Mouse (Mus musculus): ENCODE data around the gene Col4a3bp.
"Not testable (repeated sequence)": the region's sequence is repeated elsewhere in the genome, so short reads cannot be mapped to it uniquely, and the experiment has no call there.

Col4a3bp gene

DNA sequence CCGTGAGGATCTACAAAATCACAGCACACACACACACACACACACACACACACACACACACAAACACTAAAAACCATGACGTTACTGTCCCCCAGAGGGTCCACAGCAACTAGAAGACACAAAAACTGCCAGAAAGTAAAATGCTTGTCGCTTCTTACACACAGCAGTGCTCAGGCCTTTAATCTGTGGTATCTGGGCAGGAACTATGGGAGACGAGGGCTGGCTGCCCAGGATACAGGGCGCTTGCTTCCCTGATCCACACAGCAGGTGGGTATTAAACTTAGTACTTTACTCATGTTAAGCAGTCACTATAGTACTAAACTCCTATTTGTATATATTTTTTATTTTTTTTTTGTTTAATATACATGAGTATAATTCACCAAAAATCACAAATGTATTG is 103.4 kb downstream of the Col4a3bp start:
- DNase-seq (ENCODE audit: low spot score in 2 of 2), result no peak

DNA sequence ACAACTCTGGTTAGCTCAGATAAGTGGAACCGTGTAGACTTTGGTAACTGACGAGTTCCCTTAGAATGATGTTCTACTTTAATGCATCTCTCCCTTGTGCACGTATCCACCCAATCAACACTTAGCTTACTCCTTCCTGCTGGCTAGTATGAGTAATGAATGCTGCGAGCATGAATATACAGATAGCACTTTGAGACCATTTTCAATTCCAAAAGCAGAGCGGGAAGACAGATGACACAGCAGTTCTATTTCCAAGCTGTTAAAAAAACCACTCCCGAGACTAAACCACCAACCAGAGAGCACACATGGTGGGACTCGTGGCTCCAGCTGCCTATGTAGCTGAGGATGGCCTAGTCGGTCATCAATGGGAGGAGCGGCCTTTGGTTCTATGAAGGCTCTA is 110.6 kb downstream of the Col4a3bp start:
- DNase-seq (ENCODE audit: low spot score in 2 of 2), result no peak

DNA sequence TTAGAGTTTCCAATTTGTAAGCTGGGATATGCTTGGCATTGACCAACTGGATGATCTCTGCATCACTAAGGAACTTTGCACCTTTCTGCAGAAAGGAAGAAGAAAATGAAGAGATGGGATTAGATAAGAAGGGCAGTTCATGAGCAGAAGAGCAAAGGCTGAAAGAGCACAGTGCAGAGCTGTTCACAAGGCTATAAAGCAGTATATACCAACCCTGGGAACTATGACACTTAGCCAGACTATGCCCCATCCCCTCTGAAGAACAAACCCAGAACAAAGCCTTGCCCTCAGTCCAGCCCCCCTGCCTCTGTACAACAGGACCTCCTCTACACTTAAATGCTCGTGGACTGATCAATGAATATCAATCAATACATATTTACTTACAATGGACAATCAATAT is 114.3 kb downstream of the Col4a3bp start:
- no peak for DNase-seq (ENCODE audit: low spot score in 2 of 2)

DNA sequence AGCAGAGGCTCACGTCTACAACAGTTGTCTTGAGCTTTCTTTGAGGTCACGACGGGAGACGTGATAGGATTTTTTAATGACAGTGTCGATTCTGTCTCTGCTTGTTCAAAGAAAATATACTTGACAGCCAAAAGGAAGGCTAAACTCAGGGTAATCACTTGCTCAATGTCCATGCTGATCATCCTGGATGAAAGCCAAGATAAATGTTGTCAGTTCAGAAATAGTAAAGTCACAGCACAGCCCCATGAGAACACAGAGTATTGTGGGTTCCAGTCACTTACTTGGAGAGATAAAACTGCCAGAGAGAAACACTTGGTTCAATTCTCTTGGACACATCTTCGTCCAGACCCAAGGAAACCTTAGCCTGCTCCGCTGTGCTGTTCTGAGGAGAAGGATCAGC is 116.5 kb downstream of the Col4a3bp start:
- no peak for DNase-seq (ENCODE audit: low spot score in 2 of 2)

DNA sequence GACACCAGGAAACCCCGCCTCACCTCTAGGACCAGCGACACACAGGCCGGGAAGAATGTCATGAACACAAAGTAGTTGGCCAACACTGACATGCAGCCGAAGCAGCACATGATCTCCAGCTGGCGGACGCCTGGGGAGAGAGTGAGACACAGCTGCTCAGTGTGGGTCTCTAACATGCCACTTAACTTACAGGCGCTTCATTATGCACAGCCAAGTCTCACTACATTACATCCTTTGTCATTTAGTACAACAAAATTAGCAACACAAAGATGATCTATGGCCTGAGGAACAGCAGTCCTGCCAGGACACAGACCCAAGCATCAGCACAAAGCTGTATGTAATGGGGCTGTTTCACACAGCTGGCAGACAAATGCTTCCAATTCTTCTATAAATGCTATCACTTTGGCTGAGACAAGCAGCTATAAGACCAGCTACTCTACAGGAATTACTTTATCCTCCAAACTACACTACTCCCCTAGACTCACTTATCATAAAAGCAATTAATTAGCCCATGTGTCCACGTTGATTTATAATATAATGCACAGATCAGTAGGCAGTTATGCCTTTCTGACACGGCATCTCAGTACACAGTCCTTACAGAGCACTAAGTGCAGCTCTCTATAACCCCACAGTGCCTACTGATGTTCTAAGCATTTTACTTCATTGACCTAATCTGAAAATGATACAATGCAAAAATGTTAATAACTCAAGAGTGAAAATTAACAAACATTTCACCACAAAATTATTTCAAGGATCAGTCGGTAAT is 117.9 kb downstream of the Col4a3bp start:
- no peak for DNase-seq (ENCODE audit: low spot score in 2 of 2)

DNA sequence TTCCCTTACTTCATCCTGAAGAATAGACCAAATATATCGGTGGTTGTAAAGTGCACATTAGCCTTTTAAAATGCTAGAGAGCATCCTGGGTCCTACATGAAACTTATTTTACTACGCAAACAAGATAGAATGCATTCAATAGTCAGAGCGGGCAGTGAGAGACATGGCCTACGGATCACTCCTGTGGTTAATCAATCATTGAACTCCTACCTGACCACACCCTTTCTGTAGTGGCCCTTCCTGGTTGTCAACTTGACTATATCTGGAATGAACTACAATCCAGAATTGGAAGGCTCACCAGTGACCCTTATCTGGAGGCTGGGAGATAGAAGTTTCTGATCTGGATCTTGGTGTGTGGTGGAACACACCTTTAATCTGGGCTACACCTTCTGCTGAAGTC is 120.7 kb downstream of the Col4a3bp start:
- DNase-seq (ENCODE audit: low spot score in 2 of 2), result not testable (repeated sequence)

DNA sequence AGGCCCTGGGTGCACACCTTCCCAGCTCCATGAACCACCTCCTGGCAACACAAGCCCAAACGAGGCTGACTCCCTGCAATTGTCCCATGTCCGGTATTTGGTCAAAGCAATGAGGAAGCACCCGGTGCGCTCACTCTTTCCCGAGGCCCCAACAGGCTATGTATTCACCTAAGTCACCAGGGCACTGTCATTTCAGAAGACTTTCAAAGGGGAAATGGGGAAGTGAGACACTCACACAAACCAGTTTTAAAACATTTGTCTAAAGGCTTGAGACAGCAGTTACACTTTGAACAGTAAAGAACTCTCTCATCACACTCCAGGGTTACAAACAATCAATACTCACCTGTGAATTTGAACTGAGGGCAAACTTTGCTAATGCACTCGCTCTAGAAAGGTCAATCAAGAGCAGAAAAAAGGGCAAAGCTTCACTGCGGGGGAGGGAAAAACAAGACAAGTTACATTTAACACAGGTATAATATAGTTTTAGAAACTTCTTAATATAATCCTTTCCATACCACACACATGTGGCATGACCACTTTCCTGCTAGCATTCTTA is 122.1 kb downstream of the Col4a3bp start:
- DNase-seq (ENCODE audit: low spot score in 2 of 2), result no peak

DNA sequence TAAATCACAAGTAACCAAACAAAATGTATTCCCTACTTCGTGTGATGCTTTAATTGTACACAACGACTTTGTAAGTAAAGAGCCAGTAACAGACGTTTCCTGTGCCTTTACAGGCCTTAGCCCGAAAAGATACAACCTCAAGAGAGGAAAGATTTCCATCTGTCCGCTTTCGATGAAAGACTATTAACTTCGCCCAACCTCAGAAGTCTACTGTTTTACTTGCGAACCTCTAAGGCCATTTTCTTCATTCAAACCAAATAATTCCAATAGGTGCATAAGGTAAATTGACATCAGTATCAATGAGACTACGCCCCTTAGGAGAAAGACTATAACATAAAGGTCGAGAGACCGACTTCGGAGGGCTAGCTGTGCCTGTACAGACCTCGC is 127.6 kb downstream of the Col4a3bp start:
- DNase-seq (ENCODE audit: low spot score in 2 of 2), result no peak

DNA sequence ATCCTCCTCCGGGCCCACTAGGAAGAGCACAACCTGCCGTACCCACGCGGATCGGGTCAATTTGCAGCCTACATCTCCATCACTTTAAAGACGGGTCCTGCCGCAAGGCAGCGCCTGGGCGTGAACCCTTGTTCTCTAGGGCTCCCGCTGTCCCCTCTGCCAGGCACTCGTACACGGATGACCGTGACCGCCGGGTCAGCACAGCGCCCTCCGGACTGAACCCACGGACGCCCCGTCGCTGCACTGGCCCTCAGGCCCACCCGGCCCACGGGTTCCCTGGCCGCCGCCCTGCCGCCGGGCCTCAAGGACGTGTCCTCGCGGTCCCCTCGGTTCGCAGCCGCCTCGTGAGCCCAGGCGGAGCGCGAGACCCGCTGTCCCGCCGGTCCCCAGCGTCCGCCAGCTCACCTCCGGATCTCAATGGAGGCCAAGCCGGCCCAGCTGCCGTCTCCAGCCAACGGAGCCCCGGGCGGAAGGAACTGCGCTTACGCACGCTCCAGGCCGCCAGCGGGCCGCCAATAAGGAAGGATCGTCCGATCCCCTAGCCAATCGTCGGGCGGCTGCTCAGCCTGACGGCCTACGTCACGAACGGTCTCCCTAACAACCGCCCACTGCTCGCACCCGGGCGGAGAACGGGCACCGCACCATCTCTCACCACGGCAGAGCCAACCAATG is 128.1 kb downstream of the Col4a3bp start, which contains the start of gene Hmgcr:
TSS of gene Hmgcr (minus strand) at position 531 of the 672 bp plus-strand sequence.
- peak; percentile 92 to 94 for DNase-seq (ENCODE audit: low spot score in 2 of 2)

DNA sequence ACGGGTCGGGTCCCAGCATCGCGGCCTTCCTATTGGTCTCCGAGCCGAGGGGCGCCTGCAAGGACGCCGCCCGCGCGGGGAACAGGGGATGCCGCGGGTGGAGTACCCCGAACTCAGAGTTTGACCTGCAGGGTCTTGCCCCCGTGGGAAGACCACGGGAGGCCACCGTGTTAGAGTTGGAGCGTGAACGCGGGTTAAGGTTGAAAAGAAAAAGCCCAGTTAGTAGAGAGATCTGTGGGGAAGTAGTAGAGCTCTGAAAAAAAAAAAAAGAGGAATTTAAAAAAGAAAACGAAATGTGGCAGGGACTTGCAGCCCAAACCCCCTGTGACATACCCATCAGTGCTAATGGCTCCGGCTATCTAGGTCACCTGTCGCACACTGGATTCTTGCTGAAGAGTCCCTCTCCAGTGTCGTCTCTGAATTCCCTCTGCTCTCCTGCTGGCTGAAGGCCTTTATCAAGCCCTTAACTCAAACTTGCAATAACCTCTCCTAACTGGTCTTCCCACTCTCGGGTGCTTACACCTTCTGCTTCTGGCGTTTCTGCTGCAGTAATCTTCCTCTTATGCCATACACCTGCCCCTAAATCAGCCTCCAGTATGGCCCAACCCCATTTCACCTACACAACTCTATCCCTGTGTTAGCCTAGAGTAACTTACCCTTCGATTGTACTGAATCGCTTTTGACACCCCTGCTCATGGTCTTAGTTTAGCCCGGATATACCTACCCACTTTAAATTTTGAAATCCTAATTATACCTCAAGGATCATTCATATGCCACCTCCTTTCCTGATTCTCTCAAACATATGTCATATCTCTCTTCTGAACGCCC is 128.9 kb downstream of the Col4a3bp start:
- no peak for DNase-seq (ENCODE audit: low spot score in 2 of 2)

DNA sequence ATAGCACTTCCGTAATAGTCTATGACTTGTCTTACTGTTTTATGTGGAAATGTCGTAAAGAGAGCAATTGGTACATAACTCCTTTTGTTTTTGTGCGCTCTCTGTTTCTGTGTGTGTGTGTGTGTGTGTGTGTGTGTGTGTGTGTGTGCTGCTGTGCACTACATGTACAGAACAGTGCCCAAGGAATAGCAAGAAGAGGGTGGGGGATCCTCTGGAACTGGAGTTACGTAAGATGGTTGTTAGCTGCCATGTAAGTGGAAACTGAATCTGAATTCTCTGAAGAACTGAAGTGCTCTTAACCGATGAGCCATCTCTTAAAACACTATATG is 129.5 kb downstream of the Col4a3bp start:
- no peak for DNase-seq (ENCODE audit: low spot score in 2 of 2)

DNA sequence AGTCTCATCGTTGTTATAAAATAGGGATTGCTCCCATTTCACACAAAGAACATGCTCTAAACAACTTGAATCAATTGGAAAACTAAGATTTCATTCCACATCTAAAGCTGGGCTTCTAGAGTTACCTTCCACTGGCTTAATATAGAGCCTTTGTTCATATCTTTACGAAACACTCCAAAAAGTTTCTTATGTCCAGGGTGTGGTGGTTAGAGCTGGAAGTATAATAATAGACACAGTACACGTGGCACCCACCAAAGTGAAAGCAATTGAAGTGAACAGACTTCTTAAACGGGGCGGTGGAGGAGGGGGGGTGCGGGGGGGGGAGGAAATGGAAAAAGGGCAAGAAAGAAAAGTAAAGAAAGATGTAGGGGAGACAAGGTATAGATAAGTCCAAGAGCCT is 129.9 kb downstream of the Col4a3bp start:
- DNase-seq (ENCODE audit: low spot score in 2 of 2), result no peak

DNA sequence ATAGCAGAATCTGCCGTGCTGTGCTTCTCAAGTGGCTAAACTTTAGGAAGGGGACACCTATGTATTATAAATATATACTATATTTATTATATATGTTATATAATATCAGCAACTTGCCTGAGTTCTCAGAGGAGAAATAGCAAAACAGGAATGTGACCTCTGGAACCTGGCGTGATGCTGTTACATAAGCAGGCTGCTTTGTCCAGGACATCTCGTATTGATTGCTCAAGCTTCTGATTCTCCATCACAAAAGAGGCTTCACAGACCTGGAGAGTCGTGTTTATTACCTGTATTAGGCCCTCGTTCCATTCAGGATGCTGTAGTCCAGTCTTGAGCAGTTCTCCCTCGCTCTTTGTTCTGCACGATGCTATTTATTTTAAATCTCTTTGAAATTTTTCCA is 131.4 kb downstream of the Col4a3bp start:
- no peak for DNase-seq (ENCODE audit: low spot score in 2 of 2)

DNA sequence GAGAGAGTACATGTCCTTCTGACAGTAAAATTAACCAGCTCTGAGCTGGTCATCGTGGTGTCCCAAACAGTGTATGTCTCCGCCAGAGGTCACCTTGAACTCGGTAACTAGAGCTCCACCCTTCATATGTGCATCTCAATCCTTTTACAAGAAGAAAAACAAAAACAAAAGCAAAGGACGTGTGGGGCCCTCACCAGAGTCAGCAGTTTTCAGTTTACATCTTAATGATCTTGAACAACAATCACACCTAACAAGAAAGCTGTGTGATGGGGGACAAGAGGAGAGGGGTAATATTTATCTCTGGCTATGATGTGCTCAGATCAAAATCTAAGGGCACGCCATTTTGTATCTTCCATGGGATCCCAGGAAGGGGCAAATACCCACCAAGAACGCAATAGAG is 133.3 kb downstream of the Col4a3bp start:
- no peak for DNase-seq (ENCODE audit: low spot score in 2 of 2)

DNA sequence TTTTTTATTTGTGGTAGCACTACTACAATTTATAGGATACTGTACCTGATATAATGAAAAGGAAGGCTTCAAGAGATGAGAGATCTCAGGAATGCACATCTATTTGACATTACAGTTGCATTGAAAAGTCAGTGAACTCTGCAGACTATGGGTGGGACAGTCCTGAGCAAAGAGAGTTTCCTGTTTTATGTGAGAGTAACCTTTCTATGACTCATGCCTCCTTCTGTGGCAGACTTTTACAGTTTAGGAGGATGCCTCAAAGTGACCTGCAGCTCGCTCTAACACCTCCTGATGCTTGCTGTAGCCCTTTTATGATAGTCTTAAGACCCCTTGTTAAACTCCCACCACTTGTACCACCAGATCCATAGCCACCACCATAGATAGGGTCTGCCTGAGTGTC is 134.7 kb downstream of the Col4a3bp start:
- no peak for DNase-seq (ENCODE audit: low spot score in 2 of 2)

DNA sequence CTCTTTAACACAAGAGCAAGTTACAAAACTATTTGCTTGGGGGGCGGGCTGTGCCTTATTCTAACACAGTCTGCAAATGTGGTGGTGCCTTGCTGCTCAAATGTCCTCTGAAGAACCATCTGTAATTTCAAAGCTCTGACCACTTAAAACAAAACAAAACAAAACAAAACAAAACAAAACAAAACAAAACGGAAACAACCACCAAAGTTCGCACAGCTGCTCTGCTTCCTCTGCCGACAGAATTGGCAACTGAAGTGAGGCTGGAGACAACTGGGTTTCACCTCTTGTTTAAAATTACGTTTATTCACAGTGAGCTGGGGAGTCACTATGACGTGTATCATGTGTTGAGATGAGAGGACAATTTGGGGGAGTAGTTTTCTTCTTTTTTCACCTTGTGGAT is 136.2 kb downstream of the Col4a3bp start:
- DNase-seq (ENCODE audit: low spot score in 2 of 2), result no peak

DNA sequence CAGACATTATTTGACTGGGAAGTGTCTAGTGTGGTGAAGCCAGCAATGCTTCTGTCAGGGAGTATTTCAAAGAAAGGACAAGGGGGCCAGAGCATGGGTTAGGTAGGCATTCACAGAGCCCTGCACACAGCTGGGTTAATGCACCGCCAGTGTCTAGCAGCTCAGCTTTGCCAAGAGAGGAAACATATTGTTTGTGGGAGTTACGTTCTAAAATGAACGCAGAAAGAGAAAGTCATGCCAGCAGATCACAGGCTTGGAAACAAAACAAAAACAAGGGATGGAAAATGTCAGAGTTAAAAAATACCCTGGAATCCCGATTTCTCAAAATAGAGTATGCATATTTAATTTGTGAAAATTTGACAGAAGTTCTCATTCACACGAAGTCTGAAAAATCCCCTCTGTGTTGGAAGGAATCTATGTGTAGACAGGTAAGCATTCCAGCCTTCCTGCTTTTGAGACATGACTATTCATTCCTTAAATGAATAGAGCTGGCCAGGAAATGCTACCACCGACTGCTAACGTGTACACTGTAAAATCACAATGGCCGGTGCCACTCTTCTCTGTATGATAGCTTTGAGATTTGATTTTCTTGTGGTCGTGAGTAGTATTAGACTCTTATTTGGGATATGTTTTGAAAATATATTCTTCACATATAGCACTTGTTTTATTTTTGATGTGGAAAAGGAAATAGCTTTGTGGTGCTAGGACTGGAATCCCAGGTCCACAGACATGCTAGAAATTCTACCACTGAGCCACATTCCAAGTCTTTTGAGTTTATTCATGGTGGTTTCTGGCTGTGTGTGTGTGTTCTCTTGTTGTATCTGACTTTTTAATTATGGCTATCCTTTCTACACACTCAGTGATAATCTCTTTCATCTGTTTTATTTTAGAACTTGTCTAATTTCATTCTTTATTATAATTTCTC is 138.0 kb downstream of the Col4a3bp start:
- no peak for DNase-seq (ENCODE audit: low spot score in 2 of 2)

DNA sequence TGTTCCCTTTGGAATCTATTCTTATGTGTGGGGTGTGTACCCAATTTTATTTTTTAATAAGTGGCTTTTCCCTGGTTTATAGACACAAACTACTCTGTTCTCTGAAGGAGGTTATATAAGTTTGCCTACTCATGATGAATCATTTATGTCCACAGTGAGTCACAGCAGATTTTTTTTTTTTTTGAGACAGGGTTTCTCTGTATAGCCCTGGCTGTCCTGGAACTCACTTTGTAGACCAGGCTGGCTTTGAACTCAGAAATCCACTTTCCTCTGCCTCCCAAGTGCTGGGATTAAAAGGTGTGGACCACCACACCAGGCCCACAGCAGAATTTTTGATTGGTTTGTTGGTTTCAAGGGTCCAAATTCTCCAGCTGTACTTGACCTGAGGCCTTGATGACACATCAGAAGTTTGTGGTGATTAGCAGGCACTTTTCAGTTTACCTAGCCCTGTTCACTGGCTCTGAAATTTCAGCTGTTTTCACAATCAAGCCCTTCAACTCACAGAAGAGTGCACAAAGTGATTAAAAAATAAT is 138.7 kb downstream of the Col4a3bp start:
- no peak for DNase-seq (ENCODE audit: low spot score in 2 of 2)

DNA sequence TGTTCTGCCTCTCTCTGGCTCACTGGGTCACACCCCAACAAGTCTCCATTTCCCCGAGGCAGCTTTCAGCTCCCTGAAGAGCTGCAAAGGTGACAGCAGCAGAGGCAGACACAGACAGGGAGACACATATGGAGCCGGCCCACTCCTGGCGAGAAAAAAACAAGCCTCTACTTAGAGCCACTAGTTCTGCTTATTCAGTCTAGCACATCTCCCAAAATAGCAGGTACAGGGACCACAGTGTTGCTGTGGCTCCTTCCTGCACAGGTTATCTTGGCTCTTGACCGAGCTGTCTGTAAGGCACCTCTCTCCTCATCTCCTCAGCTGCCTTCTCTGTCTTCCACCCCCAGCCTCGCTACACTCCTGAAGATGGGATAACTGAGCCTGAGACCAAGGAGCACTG is 142.4 kb downstream of the Col4a3bp start:
- no peak for DNase-seq (ENCODE audit: low spot score in 2 of 2)

DNA sequence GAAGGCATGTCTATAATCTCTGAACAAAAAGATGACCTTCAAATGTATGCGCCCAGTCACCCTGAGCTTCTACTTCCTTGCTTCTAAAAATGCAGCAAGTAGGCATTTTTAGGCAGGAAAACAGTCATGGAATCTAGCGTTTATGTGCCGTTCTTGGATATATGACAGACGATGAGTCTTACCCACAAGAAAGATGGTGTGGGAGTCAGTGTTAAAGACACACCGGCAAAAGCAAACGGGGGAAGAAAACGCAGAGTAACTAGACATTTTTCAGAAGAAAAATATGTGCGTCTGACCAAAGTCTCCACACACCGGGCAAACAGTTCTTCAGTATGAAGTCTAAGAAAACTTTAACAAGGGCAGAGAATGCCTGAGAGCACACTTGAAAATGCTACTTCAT is 144.8 kb downstream of the Col4a3bp start:
- DNase-seq (ENCODE audit: low spot score in 2 of 2), result no peak
